Mouse (Mus musculus) ES-E14 (cell line): ENCODE data around the gene Nf2. TPM values are rescaled to one million over a fixed set of nuclear protein-coding genes. Genes with fewer than 3 reads are reported as not detected.
A peak's percentile ranks its signal among the peaks of the same experiment; 100 is the strongest.
"Not testable (repeated sequence)": the region's sequence is repeated elsewhere in the genome, so short reads cannot be mapped to it uniquely, and the experiment has no call there.

Experiments
- DNase-seq: peaks from one replicate; pipeline ENCODE4 v3.0.0-alpha.2; 2013; ENCODE audit warnings: low read depth, low spot score
- H3K27ac ChIP-seq: 2 replicates; pipeline ENCODE4 v1.5.1; 2012; ENCODE audit warnings: low read depth, mild to moderate bottlenecking, low read length, moderate library complexity, mixed read lengths; ENCODE audit not compliant: poor library complexity, insufficient read depth, severe bottlenecking
- H3K36me3 ChIP-seq: 2 replicates; pipeline ENCODE4 v1.6.1; 2012; ENCODE audit warnings: mild to moderate bottlenecking, low read length, moderate library complexity, mixed read lengths; ENCODE audit not compliant: control insufficient read depth, poor library complexity, insufficient read depth, severe bottlenecking
- H3K4me1 ChIP-seq, 2 experiments: fragments of 150-350 bp in 1 of 2; sonication (generic) in 1 of 2; 2 replicates each; pipeline ENCODE4 v1.6.1; 2012; ENCODE audit warnings: low read length in 2 of 2, mild to moderate bottlenecking in 1 of 2, mixed read lengths in 1 of 2; ENCODE audit not compliant: control insufficient read depth in 2 of 2, insufficient read depth in 2 of 2, poor library complexity in 1 of 2
- H3K4me3 ChIP-seq, 2 experiments: fragments of 150-350 bp in 1 of 2; sonication (generic) in 1 of 2; 2 replicates each; pipeline ENCODE4 v1.5.1; 2012; ENCODE audit warnings: low read length in 2 of 2, low read depth in 1 of 2, mild to moderate bottlenecking in 1 of 2, mixed read lengths in 1 of 2; ENCODE audit not compliant: insufficient read depth in 1 of 2, poor library complexity in 1 of 2, severe bottlenecking in 1 of 2
- H3K9ac ChIP-seq: 2 replicates; pipeline ENCODE4 v1.6.1; 2012; ENCODE audit warnings: low read depth, mild to moderate bottlenecking, low read length, mixed read lengths; ENCODE audit not compliant: poor library complexity, insufficient read depth, severe bottlenecking
- H3K9me3 ChIP-seq: fragments of 150-350 bp; sonication (generic); 2 replicates; pipeline ENCODE4 v1.6.1; 2012; ENCODE audit warnings: low read depth, mild to moderate bottlenecking, low read length; ENCODE audit not compliant: control insufficient read depth, insufficient read depth
- CHD2 ChIP-seq: IDR thresholded peaks from 2 replicates; pipeline ENCODE4 v1.6.1; 2014; ENCODE audit warnings: mild to moderate bottlenecking, low read depth, low read length, inconsistent platforms
- HCFC1 ChIP-seq: IDR thresholded peaks from 2 replicates; pipeline ENCODE4 v1.6.1; 2012; ENCODE audit warnings: low read length, inconsistent platforms, borderline replicate concordance; ENCODE audit not compliant: insufficient read depth
- MAFK ChIP-seq: IDR thresholded peaks from 2 replicates; pipeline ENCODE4 v1.6.1; 2014; ENCODE audit warnings: mild to moderate bottlenecking, low read depth, low read length, inconsistent platforms; ENCODE audit not compliant: insufficient read depth
- ZC3H11A ChIP-seq: IDR thresholded peaks from 2 replicates; pipeline ENCODE4 v1.6.1; 2012; ENCODE audit warnings: low read depth, mild to moderate bottlenecking, inconsistent platforms, low read length, borderline replicate concordance
- ZNF384 ChIP-seq: IDR thresholded peaks from 2 replicates; pipeline ENCODE4 v1.6.1; 2012; ENCODE audit warnings: low read depth, low read length, inconsistent platforms
- in situ Hi-C, 2 experiments: fragments of 600-800 bp; cut with MboI; formaldehyde crosslinking; loops; one replicate each; pipeline ENCODE4 v1.15.1; 2025; ENCODE audit warnings: low sequenced_read_pairs in 2 of 2, inconsistent platforms in 1 of 2; ENCODE audit not compliant: unreplicated experiment in 2 of 2
- total RNA-seq: library from RNA; depleted of rRNA; stranded (reverse); fragments of 300-350 nt; gene quantifications from 2 replicates; pipeline ENCODE4 v1.2.3, GENCODE M21; 2012

Nf2 gene
- total RNA-seq, 1 experiment: 53.8 TPM

GRCm38 (mm10) chr11:4823655-4824312, 25.6 kb downstream of the Nf2 start:
- no peak overlapping the region for H3K27ac ChIP-seq
- no peak overlapping the region for H3K9ac ChIP-seq
- peaks cover 2% of the 10 kb centered on the region; the same call in 1 of the 2 replicates for H3K36me3 ChIP-seq
- DNase-seq: no peak
- no peaks in the 10 kb centered on the region for H3K9me3 ChIP-seq
- TF ChIP-seq MAFK (no peak), ZNF384 (no peak), HCFC1 (no peak), ZC3H11A (no peak), CHD2 (no peak)
- in situ Hi-C loops: no loop called here
- peaks cover 2 to 4% of the 10 kb centered on the region in 2 experiments; a peak in 3 of 4 replicates for H3K4me1 ChIP-seq
- H3K4me3 ChIP-seq: no peak overlapping the region

GRCm38 (mm10) chr11:4822446-4822842, 26.9 kb downstream of the Nf2 start:
- in situ Hi-C loops: not testable (repeated sequence)

GRCm38 (mm10) chr11:4821492-4822445, 27.6 kb downstream of the Nf2 start:
- TF ChIP-seq HCFC1 (no peak), MAFK (no peak), ZNF384 (no peak), CHD2 (no peak)
- peak; percentile 35 for DNase-seq
- in situ Hi-C loops: no loop called here
- Histone ChIP-seq H3K36me3 (peaks cover 4% of the 10 kb centered on the region), H3K9me3 (no peaks in the 10 kb centered on the region), H3K27ac (no peak overlapping the region; the same call in 1 of the 2 replicates), H3K4me1 (peaks cover 2 to 4% of the 10 kb centered on the region in 2 experiments; a peak in 3 of 4 replicates), H3K9ac (no peak overlapping the region), H3K4me3 (no peak overlapping the region)

More at GRCm38 (mm10) chr11:4822446-4822842, 26.9 kb downstream of the Nf2 start:
- not testable (repeated sequence) for H3K27ac ChIP-seq, H3K36me3 ChIP-seq, DNase-seq, H3K4me3 ChIP-seq, H3K9ac ChIP-seq, H3K4me1 ChIP-seq, H3K9me3 ChIP-seq

GRCm38 (mm10) chr11:4814507-4815450, 34.6 kb downstream of the Nf2 start:
- in situ Hi-C loops: no loop called here
- H3K36me3 ChIP-seq: peaks cover 9% of the 10 kb centered on the region

More at GRCm38 (mm10) chr11:4814507-4815450, 34.6 kb downstream of the Nf2 start:
- Histone ChIP-seq H3K4me3 (no peak overlapping the region), H3K9me3 (no peaks in the 10 kb centered on the region), H3K27ac (no peak overlapping the region), H3K9ac (no peak overlapping the region), H3K4me1 (no peaks in the 10 kb centered on the region)
- DNase-seq: no peak
- TF ChIP-seq HCFC1 (no peak), ZC3H11A (no peak), CHD2 (no peak), ZNF384 (no peak), MAFK (no peak)
